Mouse (Mus musculus) CH12.LX (cell line): ENCODE data around the gene Btbd7. TPM values are rescaled to one million over a fixed set of nuclear protein-coding genes. Genes with fewer than 3 reads are reported as not detected.

Source experiments
- DNase-seq: peaks from one replicate; pipeline ENCODE4 v3.0.0-alpha.2; 2013; ENCODE audit errors: extremely low read depth
- H3K27ac ChIP-seq: 2 replicates; pipeline ENCODE4 v1.5.1; 2012; ENCODE audit warnings: low read depth, mild to moderate bottlenecking, control low read depth, moderate library complexity; ENCODE audit not compliant: insufficient read depth
- H3K27me3 ChIP-seq: replicated peaks from 2 replicates; pipeline ENCODE3; 2012; ENCODE audit warnings: inconsistent platforms
- H3K36me3 ChIP-seq, 2 experiments: replicated peaks in 1 of 2; 2 replicates each; pipeline versions ENCODE3 to v1.6.1; 2012; ENCODE audit warnings: inconsistent platforms in 1 of 2, low read length in 1 of 2, mild to moderate bottlenecking in 1 of 2, mixed read lengths in 1 of 2, moderate library complexity in 1 of 2; ENCODE audit not compliant: control insufficient read depth in 1 of 2, insufficient read depth in 1 of 2
- H3K4me1 ChIP-seq, 2 experiments: 2 replicates each; pipeline ENCODE4 v1.6.1; 2012; ENCODE audit warnings: inconsistent platforms in 1 of 2, moderate library complexity in 1 of 2; ENCODE audit not compliant: insufficient read depth in 2 of 2, control insufficient read depth in 1 of 2
- H3K4me2 ChIP-seq: 2 replicates; pipeline ENCODE4 v1.6.1; 2012; ENCODE audit warnings: low read depth, mild to moderate bottlenecking, control low read depth; ENCODE audit not compliant: poor library complexity, insufficient read depth, severe bottlenecking
- H3K4me3 ChIP-seq, 3 experiments: fragments of 150-350 bp in 1 of 3; sonication (generic) in 1 of 3; replicated peaks in 1 of 3; 2 replicates each; pipeline versions ENCODE3 to v1.5.1; 2011 to 2012; ENCODE audit warnings: low read depth in 2 of 3, low read length in 2 of 3, mild to moderate bottlenecking in 2 of 3, moderate library complexity in 2 of 3, control low read depth in 1 of 3, improper control_type of control experiment in 1 of 3, inconsistent platforms in 1 of 3, mixed read lengths in 1 of 3; ENCODE audit not compliant: poor library complexity in 1 of 3
- H3K79me2 ChIP-seq: replicated peaks from 2 replicates; pipeline ENCODE4 v1.6.1; 2012; ENCODE audit warnings: mild to moderate bottlenecking, moderate library complexity; ENCODE audit not compliant: control insufficient read depth, poor library complexity, insufficient read depth, severe bottlenecking; ENCODE audit errors: extremely low read depth
- H3K9ac ChIP-seq: 2 replicates; pipeline ENCODE4 v1.6.1; 2012; ENCODE audit warnings: low read depth, mild to moderate bottlenecking, control low read depth, moderate library complexity; ENCODE audit not compliant: insufficient read depth
- H3K9me3 ChIP-seq: replicated peaks from 2 replicates; pipeline ENCODE3; 2012; ENCODE audit warnings: low read length, inconsistent platforms, mixed read lengths
- BHLHE40 ChIP-seq: IDR thresholded peaks from 2 replicates; pipeline ENCODE4 v1.6.1; 2011; ENCODE audit warnings: mild to moderate bottlenecking, low read depth, low read length, improper control_type of control experiment
- CHD1 ChIP-seq: IDR thresholded peaks from 2 replicates; pipeline ENCODE4 v1.6.1; 2012; ENCODE audit warnings: low read depth, low read length, improper control_type of control experiment, inconsistent platforms
- CHD2 ChIP-seq: IDR thresholded peaks from 2 replicates; pipeline ENCODE4 v1.6.1; 2011; ENCODE audit warnings: low read length, improper control_type of control experiment
- CTCF ChIP-seq, 2 experiments: IDR thresholded peaks in 1 of 2; conservative IDR thresholded peaks in 1 of 2; 2 replicates each; pipeline ENCODE4 v1.5.1; 2011 to 2012; ENCODE audit warnings: low read depth in 2 of 2, low read length in 2 of 2, improper control_type of control experiment in 1 of 2, inconsistent platforms in 1 of 2, mild to moderate bottlenecking in 1 of 2, moderate library complexity in 1 of 2
- E2F4 ChIP-seq: IDR thresholded peaks from 2 replicates; pipeline ENCODE4 v1.6.1; 2011; ENCODE audit warnings: low read depth, low read length, improper control_type of control experiment; ENCODE audit not compliant: insufficient replicate concordance
- EP300 ChIP-seq: IDR thresholded peaks from 2 replicates; pipeline ENCODE4 v1.6.1; 2011; ENCODE audit warnings: low read length, improper control_type of control experiment
- GABPA ChIP-seq: IDR thresholded peaks from 2 replicates; pipeline ENCODE4 v1.6.1; 2012; ENCODE audit warnings: low read depth, low read length, improper control_type of control experiment, inconsistent platforms; ENCODE audit not compliant: insufficient replicate concordance
- HCFC1 ChIP-seq: IDR thresholded peaks from 2 replicates; pipeline ENCODE4 v1.6.1; 2012; ENCODE audit warnings: low read depth, mild to moderate bottlenecking, inconsistent platforms, low read length, improper control_type of control experiment
- IRF4 ChIP-seq: IDR thresholded peaks from 2 replicates; pipeline ENCODE4 v1.6.1; 2014; ENCODE audit warnings: low read depth, mild to moderate bottlenecking, inconsistent platforms, low read length, improper control_type of control experiment
- JUN ChIP-seq: IDR thresholded peaks from 2 replicates; pipeline ENCODE4 v1.6.1; 2011; ENCODE audit warnings: low read depth, mild to moderate bottlenecking, low read length, improper control_type of control experiment, moderate library complexity; ENCODE audit not compliant: insufficient read depth
- KAT2A ChIP-seq: IDR thresholded peaks from 2 replicates; pipeline ENCODE4 v1.6.1; 2012; ENCODE audit warnings: low read length, improper control_type of control experiment, inconsistent platforms; ENCODE audit not compliant: insufficient replicate concordance
- MAFK ChIP-seq: IDR thresholded peaks from 2 replicates; pipeline ENCODE4 v1.6.1; 2011; ENCODE audit warnings: low read length, improper control_type of control experiment; ENCODE audit not compliant: insufficient replicate concordance
- MAX ChIP-seq: IDR thresholded peaks from 2 replicates; pipeline ENCODE4 v1.6.1; 2011; ENCODE audit warnings: low read length, improper control_type of control experiment
- MAZ ChIP-seq: IDR thresholded peaks from 2 replicates; pipeline ENCODE4 v1.6.1; 2012; ENCODE audit warnings: low read depth, mild to moderate bottlenecking, inconsistent platforms, low read length, improper control_type of control experiment, moderate library complexity
- MYC ChIP-seq: IDR thresholded peaks from 2 replicates; pipeline ENCODE4 v1.6.1; 2011; ENCODE audit warnings: low read depth, mild to moderate bottlenecking, improper control_type of control experiment, low read length
- POLR2A ChIP-seq: IDR thresholded peaks from 2 replicates; pipeline ENCODE4 v1.6.1; 2011; ENCODE audit warnings: low read depth, mild to moderate bottlenecking, improper control_type of control experiment, low read length
- RAD21 ChIP-seq: IDR thresholded peaks from 2 replicates; pipeline ENCODE4 v1.6.1; 2011; ENCODE audit warnings: low read depth, mild to moderate bottlenecking, low read length, improper control_type of control experiment, moderate library complexity
- SMC3 ChIP-seq: IDR thresholded peaks from 2 replicates; pipeline ENCODE4 v1.6.1; 2011; ENCODE audit warnings: low read depth, low read length, improper control_type of control experiment
- TBP ChIP-seq: conservative IDR thresholded peaks from 2 replicates; pipeline ENCODE4 v1.6.1; 2011; ENCODE audit warnings: low read depth, low read length, improper control_type of control experiment
- UBTF ChIP-seq: IDR thresholded peaks from 2 replicates; pipeline ENCODE4 v1.6.1; 2012; ENCODE audit warnings: low read depth, mild to moderate bottlenecking, inconsistent platforms, low read length, improper control_type of control experiment, moderate library complexity
- ZKSCAN1 ChIP-seq: IDR thresholded peaks from 2 replicates; pipeline ENCODE4 v1.6.1; 2012; ENCODE audit warnings: low read depth, inconsistent platforms, low read length, improper control_type of control experiment, borderline replicate concordance
- dilution Hi-C: fragments of 300-500 bp; cut with MboI; formaldehyde crosslinking; loops from 2 replicates; pipeline ENCODE4 v1.14.3; 2020; ENCODE audit warnings: low sequenced_read_pairs; ENCODE audit not compliant: extremely low pct_unique_long_range_greater_than_20kb, extremely low pct_ligation_motif_present
- in situ Hi-C: fragments of 300-500 bp; cut with MboI; formaldehyde crosslinking; loops from 3 replicates; pipeline ENCODE4 v1.14.3; 2019; ENCODE audit warnings: low sequenced_read_pairs, low pct_ligation_motif_present, low pct_unique_long_range_greater_than_20kb, mixed read lengths
- polyA plus RNA-seq: library from polyadenylated mRNA; unstranded; fragments of >175 nt; gene quantifications from 2 replicates; pipeline ENCODE4 v1.2.1, GENCODE M21; 2012; ENCODE audit warnings: low read depth; ENCODE audit not compliant: insufficient read length
- total RNA-seq, 2 experiments: library from RNA; depleted of rRNA; stranded (reverse); fragments of 300-350 nt in 1 of 2; fragments of >200 nt in 1 of 2; gene quantifications; 2 replicates each; pipeline ENCODE4 v1.2.3; 2012 to 2014

Gene Btbd7
- total and polyA plus RNA-seq, 3 experiments = 3.6 to 7.2 (median 5.1) TPM

GRCm38 (mm10) chr12:102885735-102886134 lies 7.5 kb upstream of the Btbd7 start:
- TF ChIP-seq POLR2A (no peak), TBP (no peak), ZKSCAN1 (no peak), KAT2A (no peak), JUN (no peak), MAX (no peak), BHLHE40 (no peak), MAFK (no peak), GABPA (no peak), CTCF (conservative IDR thresholded peaks at IDR 0.05 in 1 of 2, IDR thresholded peaks at IDR 0.05 in 1 of 2; ENCODE audit: low read depth in 2 of 2, low read length in 2 of 2) (peak in 1 of 2 experiments; percentile 61; a peak in 2 of 4 replicates), MAZ (no peak), MYC (no peak), IRF4 (no peak), HCFC1 (no peak), SMC3 (peak; percentile 54), EP300 (no peak), UBTF (no peak), CHD1 (no peak), RAD21 (peak; percentile 51), CHD2 (no peak), E2F4 (no peak)
- Histone ChIP-seq H3K4me3 (no peak overlapping the region), H3K79me2 (no peaks in the 10 kb centered on the region), H3K9ac (no peak overlapping the region), H3K36me3 (no peaks in the 10 kb centered on the region), H3K27ac (no peak overlapping the region), H3K4me1 (no peaks in the 10 kb centered on the region; a peak in 1 of 4 replicates), H3K27me3 (no peaks in the 10 kb centered on the region), H3K9me3 (no peaks in the 10 kb centered on the region), H3K4me2 (no peak overlapping the region)
- DNase-seq = peak; percentile 12
- dilution Hi-C loops (no loop called here), in situ Hi-C loops (loop anchor here (25.0 kb wide), 1 partner anchor 177 kb away; no protein-coding TSS in a partner anchor)

GRCm38 (mm10) chr12:102878901-102879300 lies 630 bp upstream of the Btbd7 start:
- Histone ChIP-seq H3K79me2 (peaks cover 25% of the 10 kb centered on the region), H3K27ac (no peak overlapping the region), H3K27me3 (peaks cover 8% of the 10 kb centered on the region), H3K4me2 (peak overlapping the region; percentile 59; the same call in 1 of the 2 replicates), H3K9ac (0 out of 2 replicates have a peak overlapping the region, but pooled peaks have one; percentile 54), H3K4me3 (peak overlapping the region in 1 of 3 experiments; percentile 89), H3K4me1 (peaks cover 5 to 14% of the 10 kb centered on the region in 2 experiments), H3K36me3 (no peaks in the 10 kb centered on the region), H3K9me3 (no peaks in the 10 kb centered on the region)
- no peak for DNase-seq
- dilution Hi-C loops = no loop called here
- TF ChIP-seq IRF4 (no peak), MYC (no peak), KAT2A (no peak), ZKSCAN1 (no peak)
- in situ Hi-C loops = loop anchor here (25.0 kb wide), 1 partner anchor 183 kb away; no protein-coding TSS in a partner anchor
